Mouse (Mus musculus): ENCODE data around the gene Amz2.

Amz2 gene

GRCm38 (mm10) chr11:109494890-109495770 lies 69.4 kb downstream of the Amz2 start:
- DNase-seq (ENCODE audit: low read depth): no peak

- no peak for DNase-seq (ENCODE audit: low read depth)
Measured at GRCm38 (mm10) chr11:109495771-109496474, 70.2 kb downstream of the Amz2 start.

- no peak for DNase-seq (ENCODE audit: low read depth)
Measured at GRCm38 (mm10) chr11:109496475-109496993, 70.8 kb downstream of the Amz2 start.

- no peak for DNase-seq (ENCODE audit: low read depth)
Measured at GRCm38 (mm10) chr11:109496996-109497714, 71.4 kb downstream of the Amz2 start.

GRCm38 (mm10) chr11:109497990-109498389 lies 72.2 kb downstream of the Amz2 start:
- DNase-seq (ENCODE audit: low read depth): no peak

- DNase-seq (ENCODE audit: low read depth): no peak
Measured at GRCm38 (mm10) chr11:109500206-109500605, 74.5 kb downstream of the Amz2 start.

Data from fibroblast of lung, adult 2 months (primary cell).